Mouse (Mus musculus) T-helper 1 cell (primary cell): ENCODE results near the gene Prlhr.

ENCODE experiments used
- in situ Hi-C: fragments of 300-600 bp; cut with MboI, MseI; formaldehyde crosslinking; loops from one replicate; pipeline ENCODE4 v1.15.1; 2025; ENCODE audit warnings: high pct_unique_total_duplicates

Prlhr gene

GRCm38 (mm10) chr19:60432347-60433129, 35.6 kb downstream of the Prlhr start:
- in situ Hi-C loops = no loop called here

- in situ Hi-C loops = loop anchor here (5.0 kb wide), 1 partner anchor 50 kb away; the partner anchor contains the start of gene Prlhr
Observed at GRCm38 (mm10) chr19:60417611-60418010, 50.5 kb downstream of the Prlhr start.
